Mouse (Mus musculus) gastrocnemius, postnatal 4 days (tissue): ENCODE measurements around the gene Nup133. TPM values are rescaled to one million over a fixed set of nuclear protein-coding genes. Genes with fewer than 3 reads are reported as not detected.
"Not testable (repeated sequence)": the region's sequence is repeated elsewhere in the genome, so short reads cannot be mapped to it uniquely, and the experiment has no call there.

Experiments used
- DNase-seq, 2 experiments: peaks; one replicate each; pipeline ENCODE4 v3.0.0; 2021 to 2022; ENCODE audit warnings: low spot score in 2 of 2, mixed read lengths in 2 of 2
- long read RNA-seq, 2 experiments: library from polyadenylated mRNA; stranded (forward); transcript quantifications; one replicate each; pipeline ENCODE4 v2.0.0; 2021
- total RNA-seq, 2 experiments: library from RNA; stranded (reverse); gene quantifications; 2 replicates each; pipeline ENCODE4 v1.2.3; 2021

The Nup133 gene
- total RNA-seq = 10 to 100 TPM; 17.1 to 19.7 TPM
- long read RNA-seq, experiment 1, full-length matches to known transcripts = 21 of 25 reads
- long read RNA-seq, experiment 1, partial matches to known transcripts = 2 of 25 reads
- long read RNA-seq, experiment 1, other reads (novel, unspliced or antisense) = 2 of 25 reads
- long read RNA-seq, experiment 2, full-length matches to known transcripts = 18 of 24 reads
- long read RNA-seq, experiment 2, partial matches to known transcripts = 3 of 24 reads
- long read RNA-seq, experiment 2, other reads (novel, unspliced or antisense) = 3 of 24 reads

DNA sequence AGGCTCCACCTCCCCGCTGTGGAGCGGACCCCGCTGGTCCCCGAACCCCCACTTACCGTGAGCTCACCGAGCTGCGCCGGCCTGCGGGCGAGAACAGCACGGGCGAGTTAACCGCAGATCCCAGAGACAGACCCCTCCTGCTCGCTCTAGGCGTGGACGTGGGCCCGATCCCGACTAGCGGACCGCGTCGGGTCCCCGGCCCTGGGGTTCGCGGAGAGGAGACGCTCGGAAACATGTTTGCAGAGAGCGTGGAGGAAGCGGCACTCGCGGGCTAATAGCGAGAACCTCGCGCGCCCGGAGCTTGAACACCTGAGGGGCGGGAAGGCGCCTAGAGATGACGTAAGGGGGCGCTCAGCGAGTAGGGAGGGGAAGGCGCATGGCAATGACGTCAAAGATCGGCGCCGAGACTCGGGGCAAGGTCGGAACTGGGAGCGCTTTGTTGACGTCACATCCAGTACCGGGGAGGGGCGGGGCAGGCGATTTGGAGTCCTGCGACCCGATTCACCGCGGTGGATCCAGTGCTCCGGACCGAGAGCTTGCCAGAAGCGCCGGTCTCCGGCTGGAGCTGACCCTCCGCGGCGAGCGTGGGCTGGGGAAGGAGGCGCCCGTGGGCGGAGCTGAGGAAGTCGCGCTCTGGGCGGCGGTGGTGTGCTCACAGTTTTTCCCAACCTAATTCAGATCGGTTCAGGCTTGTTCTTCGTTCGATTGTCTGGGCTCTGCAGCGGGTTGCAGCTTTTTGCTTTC is at the start of gene Nup133:
Nup133 (minus strand) TSS at position 324 of the 744 bp plus-strand sequence.
- DNase-seq = peak; percentile 100

DNA sequence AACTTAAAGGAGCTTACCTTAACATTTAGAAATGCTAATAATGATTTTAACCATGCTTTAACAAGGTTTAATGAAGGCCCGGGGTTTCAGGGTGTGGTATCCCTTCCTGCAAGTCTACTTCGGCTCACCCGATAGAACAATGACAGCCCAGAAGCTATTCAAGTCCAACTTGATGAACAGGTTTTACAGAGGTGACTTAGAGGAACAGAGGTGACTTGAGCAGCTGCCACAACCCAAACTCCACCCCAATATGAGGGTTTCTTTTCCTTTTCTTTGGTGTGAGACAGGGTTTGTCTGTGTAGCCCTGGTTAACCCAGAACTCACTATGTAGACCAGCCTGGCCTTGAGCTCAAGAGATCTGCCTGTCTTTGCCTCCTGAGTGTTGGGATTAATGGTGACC is 44.9 kb upstream of the Nup133 start:
- no peak for DNase-seq

DNA sequence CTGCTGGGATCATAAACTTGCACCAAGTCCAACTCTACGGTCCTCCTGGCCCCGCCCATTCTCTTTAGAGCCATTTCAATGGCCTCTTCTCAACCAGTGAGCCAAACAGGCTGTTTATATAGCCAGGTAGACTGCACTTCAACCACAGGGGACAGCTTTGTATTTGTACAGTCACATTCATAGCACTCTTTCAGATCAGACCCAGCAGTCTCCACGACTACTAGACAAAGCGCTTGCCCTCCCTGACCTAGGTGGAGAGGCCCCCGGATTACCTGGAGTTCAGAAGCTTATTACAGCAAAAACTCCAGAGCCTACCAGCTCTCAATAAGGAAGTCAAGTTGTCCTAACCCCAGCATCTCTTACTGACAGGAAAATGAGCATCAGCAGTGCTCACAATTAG is 44.5 kb upstream of the Nup133 start:
- no peak for DNase-seq

DNA sequence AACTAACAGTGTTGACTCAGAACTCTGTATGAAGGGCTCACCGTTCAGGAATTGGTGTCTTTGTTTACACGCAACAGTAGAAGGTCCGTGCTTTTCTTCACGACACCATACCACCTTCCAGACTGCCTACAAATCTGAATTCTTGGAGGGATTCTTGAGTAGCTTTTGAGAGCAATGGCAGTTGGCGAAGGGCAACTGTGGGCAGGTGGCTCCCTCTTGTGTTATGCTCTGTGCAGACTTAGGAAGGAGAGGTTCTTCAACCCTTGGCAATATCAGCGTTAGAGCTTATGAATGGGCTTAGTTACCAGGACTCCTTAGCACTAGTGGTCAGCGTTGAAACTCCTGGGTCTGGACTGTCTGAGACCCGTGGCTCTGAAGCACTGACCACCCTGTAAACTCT is 43.5 kb upstream of the Nup133 start:
- no peak for DNase-seq

DNA sequence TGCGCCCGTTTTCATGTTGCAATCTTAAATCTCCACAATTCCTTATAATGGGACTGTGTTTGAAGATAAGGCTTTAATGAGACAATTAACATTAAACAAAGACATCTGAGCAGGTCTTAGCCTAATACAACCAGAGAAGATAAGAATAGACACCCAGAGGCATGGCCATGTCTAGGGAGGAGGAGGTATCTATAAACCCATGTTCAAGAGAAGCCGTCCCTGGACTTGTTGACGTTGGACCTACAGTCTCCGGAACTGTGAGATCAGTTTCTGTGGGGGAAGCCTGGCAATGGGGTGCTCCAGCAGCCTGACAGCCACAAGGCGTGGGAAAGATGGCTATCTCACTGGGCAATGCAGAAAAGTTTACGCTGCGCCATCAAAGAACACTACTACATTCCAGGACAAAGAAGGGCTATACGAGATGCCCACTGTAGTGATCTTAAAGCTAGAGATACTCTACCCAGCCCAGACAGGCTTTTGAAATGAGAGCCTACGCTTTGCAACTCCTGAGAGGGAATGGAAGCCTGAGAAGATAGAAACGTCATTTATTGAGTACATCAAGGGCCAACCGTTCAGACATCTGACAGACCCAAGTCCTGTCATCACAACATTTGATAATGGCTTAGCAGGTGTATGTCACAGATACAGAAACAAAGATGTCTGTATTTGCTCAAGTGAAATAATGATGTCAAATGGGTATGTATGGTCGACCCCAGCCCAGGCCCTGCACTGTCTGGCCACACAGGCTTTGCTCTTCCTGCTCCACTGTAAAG is 41.4 kb upstream of the Nup133 start:
- no peak for DNase-seq

DNA sequence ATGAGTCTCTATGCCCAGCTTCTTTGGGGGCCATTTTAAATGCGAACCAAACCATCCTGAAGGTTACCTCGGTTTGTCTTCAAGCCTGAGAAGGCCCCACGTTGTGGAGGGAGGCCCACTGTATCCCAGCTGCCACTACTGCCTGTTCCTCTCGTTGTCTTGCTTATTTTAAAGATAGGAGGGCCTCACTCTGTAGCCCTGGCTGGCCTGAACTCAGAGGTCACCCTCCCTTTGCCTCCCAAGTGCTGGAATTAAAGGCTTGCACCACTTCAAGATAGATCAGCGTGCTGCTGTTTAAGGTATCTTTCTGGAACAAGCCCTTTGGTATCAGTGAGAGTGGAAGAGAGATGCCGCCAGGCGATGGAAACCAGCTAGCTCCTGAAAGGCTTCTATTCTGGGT is 40.1 kb upstream of the Nup133 start:
- no peak for DNase-seq

DNA sequence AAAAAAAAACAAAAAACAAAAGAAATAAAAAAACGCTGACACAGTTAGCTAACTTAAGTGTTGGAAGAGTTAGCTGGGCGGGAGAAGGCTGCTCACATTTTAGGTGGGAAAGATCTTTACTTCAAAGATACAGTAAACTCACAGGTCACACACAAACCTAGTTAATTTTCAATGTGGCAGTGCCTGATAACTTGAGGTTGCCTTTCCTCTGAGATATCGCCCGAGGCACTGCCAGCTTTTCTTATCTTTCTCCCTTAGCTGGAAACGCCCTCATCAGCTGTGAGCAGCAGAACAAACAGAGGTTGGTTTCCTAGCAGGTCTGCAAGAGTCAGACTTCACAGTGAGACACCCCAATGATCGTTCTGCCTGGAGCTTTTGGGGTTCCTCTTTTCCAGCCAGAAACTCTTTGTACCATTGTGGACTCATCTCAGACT is 39.6 kb upstream of the Nup133 start:
- no peak for DNase-seq

DNA sequence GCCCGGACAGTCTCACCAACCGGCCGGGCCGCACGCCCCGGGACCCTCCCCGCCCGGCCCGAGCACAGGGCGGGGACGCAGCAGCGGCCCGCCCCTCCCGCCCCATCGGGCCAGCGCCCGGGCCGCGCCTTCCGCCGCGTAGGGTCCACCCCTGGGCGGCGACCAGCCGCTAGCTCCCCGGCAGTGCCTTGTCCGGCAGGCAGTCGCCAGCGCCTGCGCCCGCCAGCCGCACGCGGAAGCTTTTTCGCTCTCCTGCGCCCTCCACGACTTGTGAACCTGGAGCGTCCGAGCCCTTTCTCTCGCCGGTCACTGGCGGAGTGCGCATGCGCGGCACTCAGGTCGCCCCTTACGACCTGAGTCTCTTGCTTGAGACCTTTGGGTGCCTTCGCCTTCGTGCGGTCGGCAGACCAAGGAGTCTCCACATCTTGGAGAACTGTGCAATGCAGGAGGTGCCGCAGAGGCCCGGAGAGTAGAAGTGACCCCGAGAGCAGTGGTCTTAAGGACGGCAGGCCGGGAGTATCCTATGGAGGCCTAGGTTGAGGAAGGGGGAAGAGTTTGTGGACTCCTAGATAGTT is 33.8 kb upstream of the Nup133 start, which contains the start of gene Abcb10:
Abcb10 (minus strand) TSS at position 297 of the 575 bp plus-strand sequence.
- peak; percentile 80 to 88 for DNase-seq

DNA sequence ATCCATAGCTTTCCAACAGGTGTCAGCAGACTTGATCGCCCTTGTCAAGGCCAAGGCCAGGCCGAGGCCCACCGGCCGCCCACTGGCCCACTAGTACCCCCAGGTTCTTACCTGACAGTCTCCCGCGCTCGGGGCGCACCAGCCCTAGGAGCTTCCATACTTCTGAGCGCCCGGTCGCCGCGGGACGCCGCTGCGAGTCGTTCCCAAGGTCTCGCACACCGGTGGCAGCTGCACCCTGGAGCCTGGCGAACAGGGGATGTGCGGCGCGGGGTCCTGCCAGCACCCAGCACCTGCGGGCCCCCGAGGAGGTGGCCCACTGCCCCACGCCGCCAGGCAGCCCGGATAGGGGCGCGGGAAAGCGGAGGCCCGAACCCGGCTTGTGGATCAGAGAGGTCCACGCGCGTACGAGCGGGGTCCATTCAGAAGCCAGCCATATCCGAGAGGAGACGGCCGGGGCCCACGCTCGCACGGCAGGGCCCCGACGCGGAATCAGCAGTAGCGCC is 33.3 kb upstream of the Nup133 start:
- DNase-seq = peak; percentile 21 to 27

DNA sequence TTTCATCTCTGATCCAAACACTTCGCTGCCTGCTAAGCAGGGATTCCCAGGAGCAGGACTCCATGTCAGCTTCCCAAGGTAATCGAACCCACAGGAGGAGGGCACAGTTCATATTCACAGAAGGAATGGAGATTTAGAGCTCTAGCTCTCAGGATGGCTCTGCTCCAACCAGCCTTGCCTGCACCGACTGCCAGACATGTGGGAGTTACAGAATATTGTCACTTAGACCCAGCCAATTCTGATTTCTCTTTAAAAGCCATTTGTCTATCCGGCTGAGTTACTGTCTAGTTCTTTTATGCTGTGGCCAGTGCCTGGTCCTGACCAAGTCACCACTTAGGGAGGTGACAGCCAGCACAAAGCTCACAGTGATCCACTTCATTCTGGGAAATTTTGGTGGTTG is 32.6 kb upstream of the Nup133 start:
- no peak for DNase-seq

DNA sequence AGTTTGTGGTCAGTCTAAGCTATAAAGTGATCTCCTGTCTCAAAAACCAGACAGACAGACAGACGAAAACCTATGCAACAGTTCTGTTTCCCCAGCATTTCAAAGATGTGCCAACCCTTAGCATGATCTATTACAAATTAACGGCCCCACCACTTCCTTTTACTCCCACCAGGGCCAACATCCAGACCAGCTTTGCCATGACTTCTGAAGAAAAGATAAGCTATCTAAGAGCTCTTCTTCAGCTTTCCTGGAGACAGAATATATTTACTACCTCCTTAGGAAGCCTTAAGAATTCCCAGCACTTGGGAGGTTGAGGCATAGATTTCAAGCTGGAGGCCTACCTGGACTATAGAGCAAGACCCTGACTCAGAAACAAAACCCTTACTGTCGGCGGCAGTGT is 31.2 kb upstream of the Nup133 start:
- DNase-seq = no peak

DNA sequence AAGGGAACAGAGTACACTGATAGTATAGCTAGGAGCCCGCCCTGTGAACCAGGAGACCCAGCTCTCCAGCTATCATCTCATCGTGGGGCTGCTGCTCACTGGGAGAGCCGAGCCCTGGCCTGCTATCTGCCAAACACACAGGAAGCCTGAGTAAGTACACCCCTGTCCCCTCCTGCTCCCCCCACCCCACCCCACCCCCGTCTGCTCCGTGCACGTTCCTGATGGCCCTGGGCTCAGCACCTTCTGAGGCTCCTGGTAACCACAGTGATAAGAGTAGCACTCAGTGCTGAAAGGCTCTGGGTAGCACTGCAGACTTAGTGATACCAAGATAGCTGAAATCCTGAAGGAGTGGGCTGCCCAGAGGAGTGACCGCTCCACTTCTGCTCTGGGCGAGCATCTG is 29.9 kb upstream of the Nup133 start:
- no peak for DNase-seq

DNA sequence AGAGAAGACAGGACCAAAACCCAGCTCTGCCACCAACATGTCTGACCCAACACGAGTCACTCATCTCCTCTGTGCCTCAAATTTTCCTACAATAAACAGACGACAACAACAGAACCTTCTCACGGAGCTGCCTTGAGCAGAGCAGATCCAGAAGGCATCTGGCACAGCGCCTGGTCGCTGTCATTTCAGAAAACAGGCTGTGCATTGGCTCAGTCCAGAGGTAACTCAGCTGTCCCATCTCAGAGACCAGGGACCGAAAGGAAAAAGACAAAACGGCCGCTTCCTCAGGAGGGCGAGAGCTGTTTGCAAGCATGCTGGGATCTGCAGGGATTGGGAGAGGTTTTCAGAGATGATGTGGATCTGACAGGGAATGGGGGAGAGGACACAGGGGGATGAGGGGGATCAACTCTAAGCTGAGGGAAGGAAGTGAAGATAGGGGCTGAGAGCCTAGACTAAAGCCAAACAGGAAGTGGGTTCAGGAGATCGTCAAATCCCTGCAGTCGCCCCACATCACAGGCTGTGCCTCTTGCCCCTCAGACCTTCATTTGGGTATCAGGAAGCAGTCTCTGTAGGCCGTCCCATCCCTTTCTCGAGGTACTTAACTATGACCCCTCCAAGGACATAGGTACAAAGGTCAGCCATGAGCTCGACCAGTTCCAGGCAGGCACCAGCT is 29.2 kb upstream of the Nup133 start:
- no peak for DNase-seq

DNA sequence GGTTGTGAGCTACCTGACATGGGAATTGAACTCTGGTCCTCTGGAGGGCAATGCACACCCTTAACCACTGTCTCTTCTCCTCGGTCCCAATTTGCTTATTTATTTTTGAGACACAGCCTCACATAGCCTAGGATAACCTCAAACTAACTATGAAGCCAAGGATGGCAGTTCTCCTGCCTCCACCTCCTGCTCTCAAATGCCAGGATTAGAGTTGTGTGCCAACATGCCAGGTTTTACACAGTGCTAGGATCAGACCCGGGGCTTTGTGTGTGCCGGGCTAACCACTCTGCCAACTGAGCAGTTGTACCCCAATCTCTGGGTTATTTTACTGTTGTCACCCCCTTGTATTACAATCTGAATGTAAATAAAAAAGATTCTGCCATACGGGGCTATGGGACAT is 28.4 kb upstream of the Nup133 start:
- no peak for DNase-seq

DNA sequence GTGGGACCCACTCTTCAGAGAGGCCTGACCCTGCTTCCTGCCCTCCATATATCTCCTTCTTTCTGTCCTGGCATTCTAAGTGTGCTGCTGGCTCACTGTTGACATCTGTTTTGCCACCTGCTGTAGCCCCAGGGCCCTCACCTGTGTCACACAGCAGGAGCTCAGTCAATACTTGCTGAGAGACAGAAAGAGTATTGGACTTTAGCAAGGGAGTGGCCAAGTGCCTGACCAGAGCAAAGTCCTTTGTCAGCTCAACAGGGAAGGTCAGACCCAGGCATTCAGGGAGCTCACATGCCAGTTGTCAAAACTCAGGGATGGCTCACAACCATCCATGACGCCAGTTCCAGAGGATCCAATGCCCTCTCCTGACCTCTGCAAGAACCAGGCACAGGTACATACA is 24.4 kb upstream of the Nup133 start:
- no peak for DNase-seq

DNA sequence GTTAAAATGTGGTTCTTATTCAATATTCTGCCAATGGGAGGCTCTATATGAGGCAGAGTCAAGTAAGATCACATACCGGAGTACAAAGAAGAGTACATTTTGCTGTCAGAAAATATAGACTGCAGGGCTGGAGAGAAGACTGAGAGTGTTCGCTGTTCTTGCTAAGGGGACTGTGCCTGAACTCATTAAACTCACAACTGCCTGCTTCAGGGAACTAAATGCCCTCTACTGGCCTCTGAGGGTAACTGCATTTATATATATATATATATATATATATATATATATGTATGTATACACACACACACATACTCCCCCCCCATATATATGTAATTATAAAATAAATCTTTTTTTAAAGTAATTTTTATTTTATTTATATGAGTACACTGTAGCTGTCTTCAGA is 17.8 kb upstream of the Nup133 start:
- no peak for DNase-seq

DNA sequence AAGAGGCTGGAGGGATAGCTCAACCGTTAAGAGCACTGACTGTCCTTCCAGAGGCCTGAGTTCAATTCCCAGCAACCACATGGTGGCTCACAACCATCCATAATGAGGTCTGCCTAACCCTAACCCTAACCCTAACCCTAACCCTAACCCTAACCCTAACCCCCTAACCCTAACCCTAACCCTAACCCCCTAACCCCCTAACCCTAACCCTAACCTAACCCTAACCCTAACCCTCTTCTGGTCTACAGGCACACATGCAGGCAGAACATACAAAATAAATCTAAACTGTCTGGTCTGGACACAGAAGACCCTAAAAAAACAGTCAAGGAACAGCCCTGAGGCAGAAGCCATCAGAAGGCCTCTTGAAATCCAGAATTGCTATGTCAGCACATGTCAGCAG is 12.3 kb upstream of the Nup133 start:
- DNase-seq = no peak

DNA sequence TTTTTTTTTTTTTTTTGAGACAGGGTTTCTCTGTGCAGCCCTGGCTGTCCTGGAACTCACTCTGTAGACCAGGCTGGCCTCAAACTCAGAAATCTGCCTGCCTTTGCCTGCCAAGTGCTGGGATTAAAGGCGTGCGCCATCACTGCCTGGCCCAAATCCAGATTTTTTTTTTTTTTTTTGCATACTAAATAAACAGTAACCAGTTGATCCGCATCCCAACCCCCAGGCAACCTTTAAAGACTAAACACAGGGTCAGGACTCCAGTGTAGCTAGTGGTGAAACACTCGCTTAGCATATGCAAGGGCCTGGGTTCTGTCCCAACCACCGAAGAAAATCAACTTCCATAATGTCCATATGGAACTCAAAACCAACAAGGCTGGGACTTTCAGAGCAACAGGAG is 11.5 kb upstream of the Nup133 start:
- DNase-seq = not testable (repeated sequence)

DNA sequence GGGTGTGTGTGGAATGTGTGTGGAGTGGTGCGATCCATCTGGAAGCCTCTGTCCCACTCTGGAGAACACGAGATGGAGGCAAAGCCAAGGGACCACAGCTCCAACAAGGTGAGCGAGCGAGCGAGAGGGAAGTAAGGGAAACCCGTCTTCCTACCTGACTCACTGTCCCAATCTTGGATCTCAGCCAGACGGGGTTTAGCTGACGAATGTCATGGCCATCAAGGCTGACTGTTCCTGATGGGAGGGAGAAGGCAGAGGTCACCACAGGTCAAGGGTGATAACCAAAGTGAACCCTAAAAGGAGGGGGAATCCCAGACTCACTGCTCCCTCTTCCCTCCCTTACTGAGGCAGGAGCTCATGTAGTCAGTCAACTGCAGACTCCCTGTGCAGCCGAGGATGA is 11.0 kb upstream of the Nup133 start:
- no peak for DNase-seq

DNA sequence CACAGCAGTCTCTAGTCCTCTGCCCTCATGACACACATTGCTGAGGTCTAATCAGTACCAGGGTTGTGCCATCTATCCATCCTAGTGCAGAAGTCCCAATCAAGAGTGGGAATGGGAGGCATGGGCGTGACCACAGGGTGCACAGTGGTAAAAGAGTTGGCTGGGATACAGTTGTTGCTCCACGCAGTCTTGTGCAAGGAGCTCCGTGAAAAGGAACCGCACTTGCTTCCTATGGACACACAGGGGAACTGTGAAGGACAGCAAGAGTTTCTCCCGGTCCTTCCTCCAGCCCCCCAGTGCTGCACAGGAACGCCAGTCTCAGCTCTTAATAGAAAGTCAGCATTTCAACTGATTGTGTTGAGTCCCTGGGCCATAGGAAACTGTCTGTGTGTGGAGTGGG is 10.4 kb upstream of the Nup133 start:
- DNase-seq = no peak

DNA sequence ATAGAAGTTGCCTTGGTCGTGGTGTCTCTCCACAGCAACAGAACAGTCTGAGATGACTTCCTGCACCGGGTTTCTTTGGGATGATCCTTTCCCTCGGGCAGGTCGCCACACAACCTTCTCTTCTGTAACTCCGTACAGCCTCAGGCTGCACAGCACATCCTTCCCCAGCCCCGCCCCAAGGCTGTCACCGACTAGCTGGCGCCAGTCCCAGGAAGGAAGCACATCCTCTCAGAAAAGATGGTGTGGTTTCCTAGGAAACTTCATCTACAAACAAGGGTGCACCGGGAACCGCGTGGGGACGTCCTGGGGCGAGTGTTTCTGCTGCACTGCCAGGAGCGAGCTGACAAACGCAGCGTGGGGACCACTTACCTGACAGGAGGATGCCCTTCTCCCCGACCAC is 9.1 kb upstream of the Nup133 start:
- DNase-seq = no peak
